Mouse (Mus musculus): Measurements from ENCODE around the gene Gpr155. TPM values are rescaled to one million over a fixed set of nuclear protein-coding genes. Genes with fewer than 3 reads are reported as not detected.
A peak's percentile ranks its signal among the peaks of the same experiment; 100 is the strongest.

Gpr155 gene
- polyA plus RNA-seq, 1 experiment from 2014 or later, result 18.1 TPM

- H3K4me2 ChIP-seq (replicated peaks; ENCODE audit: low read depth), result no peak overlapping the region
- H3K4me1 ChIP-seq (replicated peaks; ENCODE audit: control insufficient read depth, insufficient read depth, low read length), result no peaks in the 10 kb centered on the region
- H3K4me3 ChIP-seq (ENCODE audit: low read depth, low read length), result no peak overlapping the region
- H3K27ac ChIP-seq (ENCODE audit: low read depth, low read length), result no peak overlapping the region
- no peaks in the 10 kb centered on the region for H3K27me3 ChIP-seq (replicated peaks; ENCODE audit: control insufficient read depth, insufficient read depth, low read length)
- no peak overlapping the region for H3K9ac ChIP-seq (ENCODE audit: low read depth, low read length)
- H3K36me3 ChIP-seq (ENCODE audit: control insufficient read depth, insufficient read depth), result no peaks in the 10 kb centered on the region
- H3K9me3 ChIP-seq (ENCODE audit: control insufficient read depth), result no peaks in the 10 kb centered on the region
- no peak for TF ChIP-seq CTCF (IDR thresholded peaks at IDR 0.05; ENCODE audit: low read depth)
- 87% methylated on average over 9 of the region's 9 CpGs for WGBS
- no peak for ATAC-seq
Observed at GRCm38 (mm10) chr2:73404442-73404841, 18.1 kb upstream of the Gpr155 start.

GRCm38 (mm10) chr2:73403385-73404013 lies 17.1 kb upstream of the Gpr155 start:
- peak; percentile 60 for TF ChIP-seq CTCF (IDR thresholded peaks at IDR 0.05; ENCODE audit: low read depth)
- Histone ChIP-seq H3K27me3 (replicated peaks; ENCODE audit: control insufficient read depth, insufficient read depth, low read length) (no peaks in the 10 kb centered on the region), H3K36me3 (ENCODE audit: control insufficient read depth, insufficient read depth) (no peaks in the 10 kb centered on the region), H3K9ac (ENCODE audit: low read depth, low read length) (no peak overlapping the region), H3K4me1 (replicated peaks; ENCODE audit: control insufficient read depth, insufficient read depth, low read length) (no peaks in the 10 kb centered on the region), H3K4me3 (ENCODE audit: low read depth, low read length) (no peak overlapping the region), H3K9me3 (ENCODE audit: control insufficient read depth) (no peaks in the 10 kb centered on the region), H3K4me2 (replicated peaks; ENCODE audit: low read depth) (no peak overlapping the region), H3K27ac (ENCODE audit: low read depth, low read length) (no peak overlapping the region)
- WGBS, result 76% methylated on average over 15 of the region's 15 CpGs
- no peak for ATAC-seq

GRCm38 (mm10) chr2:73401689-73402088 lies 15.3 kb upstream of the Gpr155 start:
- H3K9ac ChIP-seq (ENCODE audit: low read depth, low read length), result no peak overlapping the region
- no peaks in the 10 kb centered on the region for H3K27me3 ChIP-seq (replicated peaks; ENCODE audit: control insufficient read depth, insufficient read depth, low read length)
- 40% methylated on average over 1 of the region's 1 CpGs for WGBS
- no peaks in the 10 kb centered on the region for H3K4me1 ChIP-seq (replicated peaks; ENCODE audit: control insufficient read depth, insufficient read depth, low read length)
- H3K9me3 ChIP-seq (ENCODE audit: control insufficient read depth), result no peaks in the 10 kb centered on the region
- no peak overlapping the region for H3K27ac ChIP-seq (ENCODE audit: low read depth, low read length)
- H3K4me3 ChIP-seq (ENCODE audit: low read depth, low read length), result no peak overlapping the region
- no peak for TF ChIP-seq CTCF (IDR thresholded peaks at IDR 0.05; ENCODE audit: low read depth)
- ATAC-seq, result no peak
- no peak overlapping the region for H3K4me2 ChIP-seq (replicated peaks; ENCODE audit: low read depth)
- H3K36me3 ChIP-seq (ENCODE audit: control insufficient read depth, insufficient read depth), result no peaks in the 10 kb centered on the region

- Histone ChIP-seq H3K4me3 (ENCODE audit: low read depth, low read length) (no peak overlapping the region), H3K4me2 (replicated peaks; ENCODE audit: low read depth) (no peak overlapping the region), H3K9ac (ENCODE audit: low read depth, low read length) (no peak overlapping the region), H3K4me1 (replicated peaks; ENCODE audit: control insufficient read depth, insufficient read depth, low read length) (no peaks in the 10 kb centered on the region), H3K36me3 (ENCODE audit: control insufficient read depth, insufficient read depth) (no peaks in the 10 kb centered on the region), H3K27ac (ENCODE audit: low read depth, low read length) (no peak overlapping the region), H3K9me3 (ENCODE audit: control insufficient read depth) (no peaks in the 10 kb centered on the region), H3K27me3 (replicated peaks; ENCODE audit: control insufficient read depth, insufficient read depth, low read length) (no peaks in the 10 kb centered on the region)
- no peak for ATAC-seq
- TF ChIP-seq CTCF (IDR thresholded peaks at IDR 0.05; ENCODE audit: low read depth), result no peak
- WGBS, result 91% methylated on average over 2 of the region's 2 CpGs
Observed at GRCm38 (mm10) chr2:73397476-73397875, 11.1 kb upstream of the Gpr155 start.

GRCm38 (mm10) chr2:73396828-73397325 lies 10.5 kb upstream of the Gpr155 start:
- no peak overlapping the region for H3K9ac ChIP-seq (ENCODE audit: low read depth, low read length)
- no peaks in the 10 kb centered on the region for H3K4me1 ChIP-seq (replicated peaks; ENCODE audit: control insufficient read depth, insufficient read depth, low read length)
- no peak overlapping the region for H3K4me2 ChIP-seq (replicated peaks; ENCODE audit: low read depth)
- H3K36me3 ChIP-seq (ENCODE audit: control insufficient read depth, insufficient read depth), result no peaks in the 10 kb centered on the region
- H3K27me3 ChIP-seq (replicated peaks; ENCODE audit: control insufficient read depth, insufficient read depth, low read length), result no peaks in the 10 kb centered on the region
- ATAC-seq, result no peak
- TF ChIP-seq CTCF (IDR thresholded peaks at IDR 0.05; ENCODE audit: low read depth), result no peak
- no peak overlapping the region for H3K4me3 ChIP-seq (ENCODE audit: low read depth, low read length)
- no peak overlapping the region for H3K27ac ChIP-seq (ENCODE audit: low read depth, low read length)
- WGBS, result 80% methylated on average over 3 of the region's 3 CpGs
- no peaks in the 10 kb centered on the region for H3K9me3 ChIP-seq (ENCODE audit: control insufficient read depth)

- H3K36me3 ChIP-seq (ENCODE audit: control insufficient read depth, insufficient read depth), result no peaks in the 10 kb centered on the region
- 70% methylated on average over 8 of the region's 8 CpGs for WGBS
- H3K4me3 ChIP-seq (ENCODE audit: low read depth, low read length), result no peak overlapping the region
- TF ChIP-seq CTCF (IDR thresholded peaks at IDR 0.05; ENCODE audit: low read depth), result no peak
- H3K4me1 ChIP-seq (replicated peaks; ENCODE audit: control insufficient read depth, insufficient read depth, low read length), result no peaks in the 10 kb centered on the region
- H3K27me3 ChIP-seq (replicated peaks; ENCODE audit: control insufficient read depth, insufficient read depth, low read length), result no peaks in the 10 kb centered on the region
- H3K9me3 ChIP-seq (ENCODE audit: control insufficient read depth), result no peaks in the 10 kb centered on the region
- no peak overlapping the region for H3K9ac ChIP-seq (ENCODE audit: low read depth, low read length)
- no peak for ATAC-seq
- H3K4me2 ChIP-seq (replicated peaks; ENCODE audit: low read depth), result no peak overlapping the region
- no peak overlapping the region for H3K27ac ChIP-seq (ENCODE audit: low read depth, low read length)
Observed at GRCm38 (mm10) chr2:73395516-73395915, 9.1 kb upstream of the Gpr155 start.
